Mouse (Mus musculus) spleen, adult 18-20 months (tissue): ENCODE data around the gene Pbx2.

ENCODE experiments used
- DNase-seq, 2 experiments: peaks; one replicate each; pipeline ENCODE4 v3.0.0; 2022; ENCODE audit warnings: mixed read lengths in 2 of 2

Pbx2 gene

GRCm38 (mm10) chr17:34583397-34583796 is 7.7 kb upstream of the Pbx2 start:
- DNase-seq, result peak in 1 of 2 experiments; percentile 4

- DNase-seq, result no peak
Measured at GRCm38 (mm10) chr17:34583819-34584218, 7.2 kb upstream of the Pbx2 start.

- DNase-seq, result no peak
Measured at GRCm38 (mm10) chr17:34585121-34585520, 5.9 kb upstream of the Pbx2 start.

- peak in 1 of 2 experiments; percentile 5 for DNase-seq
Measured at GRCm38 (mm10) chr17:34585877-34586771, 4.9 kb upstream of the Pbx2 start.

DNA sequence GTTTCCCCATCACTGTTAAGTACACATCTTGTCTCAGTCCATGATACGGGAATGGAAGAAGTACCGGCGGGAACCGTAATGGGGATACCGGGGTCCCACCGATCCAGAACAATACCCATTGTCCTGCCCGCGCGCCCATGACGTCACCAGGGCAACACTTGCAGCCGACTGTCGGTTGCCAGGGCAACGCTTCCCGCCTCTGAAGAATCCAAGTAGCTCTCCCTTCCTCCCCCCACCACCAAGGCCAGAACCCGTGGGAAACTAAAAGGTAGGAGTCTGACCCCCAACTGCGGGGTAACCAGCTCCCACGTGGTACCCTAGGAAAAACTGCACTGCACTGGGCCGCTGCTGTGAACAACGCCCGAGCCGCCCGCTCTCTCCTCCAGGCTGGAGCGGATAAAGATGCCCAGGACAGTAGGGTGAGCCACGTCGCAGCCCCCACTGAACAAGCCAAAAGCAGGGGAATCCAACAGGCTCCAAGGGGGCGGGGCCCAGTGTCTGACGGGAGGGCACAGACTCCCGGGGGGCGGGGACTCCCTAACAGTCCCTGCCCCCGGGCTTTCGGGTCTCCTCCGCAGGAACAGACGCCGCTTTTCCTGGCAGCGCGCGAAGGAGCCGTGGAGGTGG is 4.2 kb upstream of the Pbx2 start:
- peak; percentile 61 to 92 for DNase-seq

GRCm38 (mm10) chr17:34587423-34587811 is 3.6 kb upstream of the Pbx2 start:
- DNase-seq, result peak; percentile 96 to 99

GRCm38 (mm10) chr17:34587814-34588213 is 3.3 kb upstream of the Pbx2 start:
- no peak for DNase-seq

- no peak for DNase-seq
Measured at GRCm38 (mm10) chr17:34588767-34589166, 2.3 kb upstream of the Pbx2 start.

DNA sequence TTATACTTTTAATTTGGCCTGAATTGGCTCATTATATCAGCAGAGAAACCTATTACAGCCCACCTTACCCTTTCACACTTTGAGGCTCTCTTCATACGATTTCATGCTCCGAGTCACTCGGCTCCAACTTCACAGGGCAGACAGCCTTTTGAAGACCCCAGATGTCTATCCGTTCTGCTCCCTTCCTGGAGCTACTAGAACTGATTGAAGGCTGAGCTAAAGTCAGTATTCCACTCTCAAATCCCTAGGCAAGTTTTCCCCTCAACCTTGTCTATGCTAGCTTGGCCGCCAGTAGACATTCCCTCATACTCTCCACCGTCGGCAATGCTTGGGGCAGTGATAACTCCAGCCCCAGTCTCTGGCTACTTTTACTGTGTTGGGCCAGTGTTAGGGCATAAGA is 1.9 kb upstream of the Pbx2 start:
- no peak for DNase-seq

GRCm38 (mm10) chr17:34589681-34590101 is 1.4 kb upstream of the Pbx2 start, which contains the start of gene Gpsm3:
TSS of gene Gpsm3 (plus strand) at chr17:34589806.
- peak; percentile 63 to 76 for DNase-seq

DNA sequence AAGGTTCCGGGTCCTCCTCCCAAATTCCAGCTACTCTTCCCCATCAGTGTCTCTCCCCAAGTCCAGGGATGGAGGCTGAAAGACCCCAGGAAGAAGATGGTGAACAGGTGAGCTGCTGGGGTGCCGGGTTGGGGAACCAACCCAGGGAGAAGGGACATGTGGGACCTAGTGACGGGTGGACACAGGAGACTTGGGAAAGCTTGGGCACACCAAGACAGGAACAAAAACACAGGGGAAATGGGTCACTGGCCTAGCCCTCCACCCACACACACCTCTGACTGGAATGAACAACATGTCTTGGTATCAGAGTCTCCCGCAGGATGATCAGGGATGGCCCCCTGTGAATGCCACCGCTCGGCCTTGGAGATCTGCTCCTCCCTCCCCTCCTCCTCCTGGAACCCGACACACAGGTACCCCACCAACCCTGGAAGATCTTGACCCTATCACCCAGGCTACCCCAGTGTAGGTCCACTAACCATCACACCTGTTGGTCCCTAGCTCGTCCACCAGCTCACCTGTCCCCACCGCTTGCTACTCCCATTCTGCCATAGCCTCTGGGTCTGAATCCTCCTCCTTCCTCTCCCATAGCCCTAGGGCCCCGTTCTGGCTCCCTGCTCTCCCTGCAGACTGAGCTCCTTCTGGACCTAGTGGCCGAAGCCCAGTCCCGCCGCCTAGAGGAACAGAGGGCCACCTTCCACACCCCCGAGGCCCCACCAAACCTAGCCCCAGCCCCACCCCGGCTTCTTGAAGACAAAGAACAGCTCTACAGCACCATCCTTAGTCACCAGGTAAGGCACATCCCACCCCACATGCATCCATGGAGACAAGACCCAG is 695 bp upstream of the Pbx2 start:
- peak in 1 of 2 experiments; percentile 36 for DNase-seq

DNA sequence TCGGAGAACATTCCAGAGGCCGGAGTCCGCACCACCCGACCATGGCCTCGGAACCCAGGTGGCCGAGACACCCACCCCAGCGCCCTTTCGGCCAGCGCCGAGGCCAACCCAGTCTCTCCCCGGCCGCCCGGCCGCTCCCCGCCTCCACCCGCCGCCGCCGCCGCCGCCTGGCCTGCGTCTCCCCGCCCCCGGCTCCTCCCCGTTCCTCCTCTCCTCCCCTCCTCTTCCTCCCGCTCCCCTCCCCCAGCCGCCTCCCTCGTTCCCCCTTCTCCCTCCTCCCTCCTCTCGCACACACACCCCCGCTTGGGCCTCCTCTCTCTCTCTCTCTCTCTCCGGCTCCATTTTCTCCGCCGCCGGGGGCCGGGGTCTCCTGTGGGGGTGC is 919 bp downstream of the Pbx2 start:
- peak; percentile 83 to 91 for DNase-seq

- no peak for DNase-seq
Measured at GRCm38 (mm10) chr17:34592581-34593549, 1.8 kb downstream of the Pbx2 start.

GRCm38 (mm10) chr17:34593752-34594525 is 2.9 kb downstream of the Pbx2 start:
- DNase-seq, result no peak

- no peak for DNase-seq
Measured at GRCm38 (mm10) chr17:34596098-34596497, 5.0 kb downstream of the Pbx2 start.

- DNase-seq, result no peak
Measured at GRCm38 (mm10) chr17:34597566-34598095, 6.6 kb downstream of the Pbx2 start, which contains the start of gene Ager. TSS of gene Ager (plus strand) at chr17:34597862.

- no peak for DNase-seq
Measured at GRCm38 (mm10) chr17:34599891-34600290, 8.8 kb downstream of the Pbx2 start.

- DNase-seq, result no peak
Measured at GRCm38 (mm10) chr17:34601796-34602195, 10.7 kb downstream of the Pbx2 start.

GRCm38 (mm10) chr17:34603375-34604060 is 12.5 kb downstream of the Pbx2 start, which contains the start of gene Rnf5:
TSS of gene Rnf5 (minus strand) at chr17:34603690.
- DNase-seq, result peak; percentile 87 to 93

DNA sequence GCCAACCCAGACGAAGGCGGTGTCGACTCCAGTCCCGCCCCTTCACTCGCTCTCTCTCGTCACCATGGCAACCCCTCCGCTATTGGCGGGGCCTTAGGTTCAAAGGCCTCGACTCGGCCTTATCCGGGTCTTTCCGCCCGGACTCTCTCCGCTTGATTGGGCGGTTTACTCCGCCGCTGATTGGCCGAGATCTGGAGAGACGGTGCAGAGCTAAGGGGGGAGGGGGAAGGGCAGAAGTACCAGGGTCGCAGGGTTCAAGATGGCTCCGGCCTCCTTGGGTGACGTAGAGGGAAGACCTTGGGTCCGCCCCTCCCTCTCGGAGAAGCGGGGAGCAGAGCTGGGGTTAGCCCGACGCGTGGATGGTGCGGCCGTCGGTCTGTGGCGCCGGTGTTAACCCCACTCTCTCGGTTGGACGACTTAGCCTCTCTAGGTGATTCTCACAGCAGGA is 13.0 kb downstream of the Pbx2 start, which contains the start of gene Agpat1:
TSS of gene Agpat1 (plus strand) at position 202 of the 448 bp plus-strand sequence.
- DNase-seq, result peak; percentile 91 to 97
